Mouse (Mus musculus): ENCODE measurements around the gene Ntsr1. TPM values are rescaled to one million over a fixed set of nuclear protein-coding genes. Genes with fewer than 3 reads are reported as not detected.

The Ntsr1 gene
- total and polyA plus RNA-seq, 2 experiments from 2014 or later, result 0.40 to 1.1 TPM

DNA sequence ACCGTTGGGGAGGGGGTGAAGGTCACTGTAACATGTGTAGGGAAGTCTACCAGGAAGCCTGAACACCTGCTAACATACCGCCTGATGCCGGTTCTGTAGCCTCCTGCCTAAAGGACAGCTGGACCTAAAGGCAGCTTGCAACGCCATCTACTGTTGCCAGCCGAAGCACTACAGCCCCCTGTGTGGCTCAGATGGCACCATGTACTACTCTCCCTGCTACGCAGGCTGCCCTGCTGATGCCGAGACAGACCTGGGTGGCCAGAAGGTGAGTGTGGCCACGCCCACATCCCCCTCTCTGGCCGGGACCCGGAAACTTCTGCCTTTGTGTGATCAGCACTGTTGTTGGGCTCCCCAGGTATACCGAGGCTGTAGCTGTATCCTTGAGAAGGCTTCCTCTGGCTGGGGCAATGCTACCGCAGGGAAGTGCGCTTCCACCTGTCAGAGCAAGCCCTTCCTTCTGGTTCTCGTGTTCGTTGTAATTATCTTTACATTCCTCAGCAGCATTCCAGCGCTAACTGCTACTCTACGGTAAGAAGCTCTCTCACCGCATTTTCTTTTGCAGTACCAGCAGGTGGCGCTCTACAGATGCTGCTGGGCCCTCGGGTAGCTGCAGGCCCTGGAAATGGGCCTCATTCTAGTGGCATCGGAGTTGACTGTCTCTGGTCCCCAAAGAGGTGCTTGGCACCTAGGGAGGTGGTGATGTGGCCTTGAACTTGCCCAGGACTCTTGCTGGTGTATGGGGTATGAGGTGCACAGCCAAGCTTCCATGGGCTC lies 27.3 kb upstream of the Ntsr1 start:
- WGBS, result 6% methylated on average over 21 of the region's 21 CpGs
- H3K36me3 ChIP-seq (replicated peaks; ENCODE audit: control insufficient read depth, insufficient read depth, low read length), result no peaks in the 10 kb centered on the region
- H3K27me3 ChIP-seq (ENCODE audit: control insufficient read depth, insufficient read depth, low read length), result no peaks in the 10 kb centered on the region
- TF ChIP-seq CTCF (IDR thresholded peaks at IDR 0.05; ENCODE audit: low read depth), result peak; percentile 65
- TF ChIP-seq EP300 (IDR thresholded peaks at IDR 0.05; ENCODE audit: low read depth), result no peak
- no peak overlapping the region for H3K27ac ChIP-seq (ENCODE audit: low read depth)
- no peaks in the 10 kb centered on the region for H3K4me1 ChIP-seq (ENCODE audit: control insufficient read depth, insufficient read depth)
- H3K9me3 ChIP-seq (replicated peaks; ENCODE audit: control insufficient read depth, low read length), result no peaks in the 10 kb centered on the region
- DNase-seq (ENCODE audit: low spot score) (peak; percentile 32), ATAC-seq (ENCODE audit: insufficient read depth, low read depth) (peak; percentile 43; the same call in 1 of the 2 replicates)
- no peak overlapping the region for H3K4me2 ChIP-seq (ENCODE audit: low read depth, low read length)
- no peak overlapping the region for H3K4me3 ChIP-seq (ENCODE audit: low read depth, low read length)
- no peak overlapping the region for H3K9ac ChIP-seq (replicated peaks; ENCODE audit: low read depth, low read length)

DNA sequence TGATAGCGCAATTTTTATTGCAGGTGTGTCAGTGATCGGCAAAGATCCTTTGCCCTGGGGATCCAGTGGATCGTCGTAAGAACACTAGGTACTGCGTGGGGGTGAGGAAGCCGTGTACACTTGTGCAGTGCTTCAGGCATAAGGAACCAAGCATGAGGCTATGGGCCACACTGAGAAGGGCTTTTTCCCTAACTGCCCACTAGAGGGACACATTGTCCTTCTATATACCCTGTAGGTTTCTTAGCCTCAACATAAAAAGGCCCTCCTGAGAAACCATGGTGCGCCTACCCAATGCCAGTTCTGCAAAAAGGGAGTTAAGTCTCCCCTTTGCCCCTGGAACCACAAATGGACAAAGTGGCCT lies 26.7 kb upstream of the Ntsr1 start:
- ATAC-seq (ENCODE audit: insufficient read depth, low read depth) (peak; percentile 77), DNase-seq (ENCODE audit: low spot score) (peak; percentile 78)
- no peaks in the 10 kb centered on the region for H3K36me3 ChIP-seq (replicated peaks; ENCODE audit: control insufficient read depth, insufficient read depth, low read length)
- no peak overlapping the region for H3K27ac ChIP-seq (ENCODE audit: low read depth)
- H3K4me3 ChIP-seq (ENCODE audit: low read depth, low read length), result no peak overlapping the region
- 38% methylated on average over 7 of the region's 7 CpGs for WGBS
- no peak overlapping the region for H3K4me2 ChIP-seq (ENCODE audit: low read depth, low read length)
- no peak for TF ChIP-seq EP300 (IDR thresholded peaks at IDR 0.05; ENCODE audit: low read depth)
- peak; percentile 73 for TF ChIP-seq CTCF (IDR thresholded peaks at IDR 0.05; ENCODE audit: low read depth)
- no peaks in the 10 kb centered on the region for H3K9me3 ChIP-seq (replicated peaks; ENCODE audit: control insufficient read depth, low read length)
- H3K9ac ChIP-seq (replicated peaks; ENCODE audit: low read depth, low read length), result no peak overlapping the region
- no peaks in the 10 kb centered on the region for H3K4me1 ChIP-seq (ENCODE audit: control insufficient read depth, insufficient read depth)
- H3K27me3 ChIP-seq (ENCODE audit: control insufficient read depth, insufficient read depth, low read length), result no peaks in the 10 kb centered on the region

DNA sequence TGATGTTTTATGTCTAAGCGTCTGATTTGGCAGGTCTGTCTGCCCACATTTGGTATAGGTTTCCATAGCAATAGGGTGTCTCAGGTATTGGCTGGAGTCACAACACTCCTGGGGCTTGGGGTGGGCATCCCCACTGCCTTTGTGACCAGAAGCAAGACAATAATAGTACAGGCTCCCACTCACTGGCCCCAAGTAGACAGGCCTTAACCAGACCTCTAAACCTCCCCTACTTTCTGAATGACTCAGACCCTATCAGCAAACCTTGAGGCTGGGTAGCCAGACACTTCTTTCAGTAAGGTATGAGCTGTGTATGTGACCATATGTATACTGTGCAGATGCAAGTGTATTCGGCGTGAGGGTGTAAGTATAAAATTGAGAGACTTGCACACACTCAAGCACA lies 24.9 kb upstream of the Ntsr1 start:
- TF ChIP-seq EP300 (IDR thresholded peaks at IDR 0.05; ENCODE audit: low read depth) (no peak), CTCF (IDR thresholded peaks at IDR 0.05; ENCODE audit: low read depth) (no peak)
- WGBS, result 89% methylated on average over 3 of the region's 3 CpGs
- no peak overlapping the region for H3K9ac ChIP-seq (replicated peaks; ENCODE audit: low read depth, low read length)

DNA sequence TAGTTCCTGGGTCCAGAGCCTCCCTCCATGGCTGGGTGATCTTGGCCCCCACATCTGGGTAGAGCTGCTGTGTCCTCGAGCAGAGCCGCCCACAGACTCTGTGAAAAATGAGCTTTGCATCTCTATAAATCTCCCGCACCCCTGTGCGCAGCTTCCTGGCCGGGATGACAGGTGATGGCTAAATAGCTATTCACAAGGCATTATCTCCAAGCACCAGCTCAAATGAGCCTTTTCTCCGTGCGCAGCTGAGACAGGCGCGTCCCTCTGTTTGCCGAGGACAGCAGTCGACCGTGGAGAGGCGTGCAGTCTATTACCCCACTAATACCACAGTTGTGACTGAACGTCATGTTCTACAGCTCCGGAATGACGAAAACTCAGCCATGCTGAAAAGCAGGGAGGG lies 17.5 kb upstream of the Ntsr1 start:
- Histone ChIP-seq H3K36me3 (replicated peaks; ENCODE audit: control insufficient read depth, insufficient read depth, low read length) (no peaks in the 10 kb centered on the region), H3K27me3 (ENCODE audit: control insufficient read depth, insufficient read depth, low read length) (peaks cover 26% of the 10 kb centered on the region; the same call in 1 of the 2 replicates), H3K4me2 (ENCODE audit: low read depth, low read length) (no peak overlapping the region), H3K9ac (replicated peaks; ENCODE audit: low read depth, low read length) (no peak overlapping the region), H3K4me3 (ENCODE audit: low read depth, low read length) (no peak overlapping the region), H3K27ac (ENCODE audit: low read depth) (no peak overlapping the region), H3K4me1 (ENCODE audit: control insufficient read depth, insufficient read depth) (no peaks in the 10 kb centered on the region), H3K9me3 (replicated peaks; ENCODE audit: control insufficient read depth, low read length) (0 out of 2 replicates have a peak, but pooled peaks cover 3% of the 10 kb centered on the region)
- ATAC-seq (ENCODE audit: insufficient read depth, low read depth) (no peak), DNase-seq (ENCODE audit: low spot score) (no peak)
- TF ChIP-seq EP300 (IDR thresholded peaks at IDR 0.05; ENCODE audit: low read depth) (no peak), CTCF (IDR thresholded peaks at IDR 0.05; ENCODE audit: low read depth) (no peak)
- 37% methylated on average over 16 of the region's 16 CpGs for WGBS

More for the DNA sequence above, 24.9 kb upstream of the Ntsr1 start:
- Histone ChIP-seq H3K36me3 (replicated peaks; ENCODE audit: control insufficient read depth, insufficient read depth, low read length) (no peaks in the 10 kb centered on the region), H3K4me2 (ENCODE audit: low read depth, low read length) (no peak overlapping the region), H3K27me3 (ENCODE audit: control insufficient read depth, insufficient read depth, low read length) (no peaks in the 10 kb centered on the region), H3K4me3 (ENCODE audit: low read depth, low read length) (no peak overlapping the region), H3K4me1 (ENCODE audit: control insufficient read depth, insufficient read depth) (no peaks in the 10 kb centered on the region), H3K27ac (ENCODE audit: low read depth) (no peak overlapping the region), H3K9me3 (replicated peaks; ENCODE audit: control insufficient read depth, low read length) (no peaks in the 10 kb centered on the region)
- ATAC-seq (ENCODE audit: insufficient read depth, low read depth) (no peak), DNase-seq (ENCODE audit: low spot score) (no peak)

DNA sequence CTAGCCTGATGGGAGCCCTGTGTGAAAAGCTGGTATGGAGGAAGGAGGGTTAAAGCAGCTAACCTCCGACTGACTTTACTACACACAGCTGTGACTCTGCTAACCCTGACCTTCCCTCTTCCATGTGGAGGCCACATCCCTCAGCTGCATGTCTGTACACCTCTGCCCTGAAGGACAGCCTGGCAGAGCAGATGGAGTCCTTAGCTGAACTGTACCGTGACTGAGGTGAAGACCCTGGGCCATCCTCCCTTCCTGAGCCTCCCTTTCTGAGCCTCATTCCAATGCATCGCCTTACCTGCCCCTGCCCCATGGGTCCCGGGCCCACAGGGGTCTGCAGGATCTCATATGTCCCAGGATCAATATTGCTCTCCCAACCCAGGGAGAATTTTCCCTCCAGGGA lies 14.9 kb upstream of the Ntsr1 start:
- WGBS, result 69% methylated on average over 4 of the region's 4 CpGs
- no peak for ATAC-seq (ENCODE audit: insufficient read depth, low read depth)
- peaks cover 26% of the 10 kb centered on the region; the same call in 1 of the 2 replicates for H3K27me3 ChIP-seq (ENCODE audit: control insufficient read depth, insufficient read depth, low read length)

More for the DNA sequence above, 14.9 kb upstream of the Ntsr1 start:
- DNase-seq (ENCODE audit: low spot score), result no peak
- no peak overlapping the region for H3K9ac ChIP-seq (replicated peaks; ENCODE audit: low read depth, low read length)
- H3K4me1 ChIP-seq (ENCODE audit: control insufficient read depth, insufficient read depth), result no peaks in the 10 kb centered on the region
- H3K9me3 ChIP-seq (replicated peaks; ENCODE audit: control insufficient read depth, low read length), result 0 out of 2 replicates have a peak, but pooled peaks cover 3% of the 10 kb centered on the region
- H3K27ac ChIP-seq (ENCODE audit: low read depth), result no peak overlapping the region
- TF ChIP-seq CTCF (IDR thresholded peaks at IDR 0.05; ENCODE audit: low read depth) (no peak), EP300 (IDR thresholded peaks at IDR 0.05; ENCODE audit: low read depth) (no peak)
- no peak overlapping the region for H3K4me2 ChIP-seq (ENCODE audit: low read depth, low read length)
- no peak overlapping the region for H3K4me3 ChIP-seq (ENCODE audit: low read depth, low read length)
- H3K36me3 ChIP-seq (replicated peaks; ENCODE audit: control insufficient read depth, insufficient read depth, low read length), result no peaks in the 10 kb centered on the region

All from heart, postnatal 0 days (tissue).